Mouse (Mus musculus) forebrain, embryonic 11.5 days (tissue): ENCODE results near the gene Dapk1. TPM values are rescaled to one million over a fixed set of nuclear protein-coding genes. Genes with fewer than 3 reads are reported as not detected.

Source experiments
- ATAC-seq: fragments of 200-750 bp; cut with Nextera tagmentation; replicated peaks from 2 replicates; pipeline ENCODE4 v1.8.0; 2017; ENCODE audit warnings: moderate TSS enrichment; ENCODE audit not compliant: low FRiP score
- DNase-seq: peaks from one replicate; pipeline ENCODE4 v3.0.0-alpha.2; 2017; ENCODE audit warnings: low spot score
- H3K27ac ChIP-seq: fragments of 300-500 bp; sonication (generic); 2 replicates; pipeline ENCODE4 v1.5.1; 2014; ENCODE audit warnings: low read depth, low read length
- H3K27me3 ChIP-seq: fragments of 300-500 bp; sonication (generic); 2 replicates; pipeline ENCODE4 v1.6.1; 2014; ENCODE audit warnings: mild to moderate bottlenecking, low read length, mixed read lengths; ENCODE audit not compliant: control insufficient read depth, insufficient read depth
- H3K36me3 ChIP-seq: fragments of 300-500 bp; sonication (generic); 2 replicates; pipeline ENCODE4 v1.6.1; 2014; ENCODE audit warnings: mild to moderate bottlenecking, low read length, moderate library complexity, mixed read lengths; ENCODE audit not compliant: control insufficient read depth, insufficient read depth
- H3K4me1 ChIP-seq: fragments of 300-500 bp; sonication (generic); replicated peaks from 2 replicates; pipeline ENCODE4 v1.6.1; 2014; ENCODE audit warnings: low read length, mixed read lengths; ENCODE audit not compliant: control insufficient read depth, insufficient read depth
- H3K4me2 ChIP-seq: fragments of 300-500 bp; sonication (generic); 2 replicates; pipeline ENCODE4 v1.6.1; 2014; ENCODE audit warnings: low read depth, mild to moderate bottlenecking, low read length, moderate library complexity, mixed read lengths; ENCODE audit not compliant: severe bottlenecking
- H3K4me3 ChIP-seq: fragments of 300-500 bp; sonication (generic); 2 replicates; pipeline ENCODE4 v1.5.1; 2014; ENCODE audit warnings: low read depth, low read length
- H3K9ac ChIP-seq: fragments of 300-500 bp; sonication (generic); 2 replicates; pipeline ENCODE4 v1.6.1; 2014; ENCODE audit warnings: low read length
- H3K9me3 ChIP-seq: fragments of 300-500 bp; sonication (generic); 2 replicates; pipeline ENCODE4 v1.6.1; 2016; ENCODE audit warnings: low read length, mixed read lengths; ENCODE audit not compliant: control insufficient read depth
- WGBS: fragments of 180-500 bp; shearing (Covaris S2); extraction: QIAGEN DNeasy Blood & Tissue Kit; methylation state at CpG from one replicate; pipeline ENCODE4 v1.1.7; 2014; 5-methylcytosine and 5-hydroxymethylcytosine counted together
- polyA plus RNA-seq: library from polyadenylated mRNA; unstranded; fragments of >200 nt; fragmentation: Nextera tagmentation; extraction: Ambion mirVana; gene quantifications from 2 replicates; pipeline ENCODE4 v1.2.1, GENCODE M21; 2014

The Dapk1 gene
- polyA plus RNA-seq, 1 experiment from 2014 or later, result 25.3 TPM

- DNase-seq, result no peak
- H3K27ac ChIP-seq, result no peak overlapping the region
- H3K27me3 ChIP-seq, result no peaks in the 10 kb centered on the region
- no peak for ATAC-seq
- no peaks in the 10 kb centered on the region for H3K9me3 ChIP-seq
- H3K36me3 ChIP-seq, result no peaks in the 10 kb centered on the region; the same call in 1 of the 2 replicates
- WGBS, result 90% methylated on average over 12 of the region's 12 CpGs
- no peaks in the 10 kb centered on the region for H3K4me1 ChIP-seq
- no peak overlapping the region for H3K4me3 ChIP-seq
- H3K4me2 ChIP-seq, result no peak overlapping the region
- no peak overlapping the region for H3K9ac ChIP-seq
These were observed 143.6 kb downstream of the Dapk1 start for GRCm38 (mm10) chr13:60745358-60745757.

DNA sequence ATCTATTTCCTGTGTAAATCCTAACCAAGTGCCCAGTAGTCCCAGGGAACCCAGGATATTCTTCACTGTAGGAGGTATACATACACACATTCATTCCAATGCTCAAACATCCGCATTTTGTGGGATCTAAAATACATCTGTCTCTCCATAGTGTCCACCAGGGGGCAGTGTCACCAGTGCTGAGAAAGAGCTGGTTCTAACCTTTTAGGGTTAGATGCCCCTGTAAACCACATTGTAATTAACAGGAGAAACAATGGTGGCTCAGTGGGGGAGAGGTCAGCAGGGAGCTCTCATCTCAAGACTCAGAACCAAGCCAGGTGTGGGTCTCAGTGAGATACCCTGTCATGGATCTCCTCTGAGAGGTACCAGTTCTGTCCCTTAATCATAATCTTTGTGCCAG lies 144.5 kb downstream of the Dapk1 start:
- no peak overlapping the region for H3K4me2 ChIP-seq
- H3K9ac ChIP-seq, result no peak overlapping the region
- no peak overlapping the region for H3K27ac ChIP-seq
- H3K9me3 ChIP-seq, result no peaks in the 10 kb centered on the region
- peak; percentile 61 for DNase-seq
- no peaks in the 10 kb centered on the region for H3K4me1 ChIP-seq
- no peaks in the 10 kb centered on the region; the same call in 1 of the 2 replicates for H3K36me3 ChIP-seq
- H3K4me3 ChIP-seq, result no peak overlapping the region
- WGBS, result 46% methylated on average over 1 of the region's 1 CpGs
- no peaks in the 10 kb centered on the region for H3K27me3 ChIP-seq
- ATAC-seq, result no peak

- Histone ChIP-seq H3K9me3 (no peaks in the 10 kb centered on the region), H3K4me3 (no peak overlapping the region), H3K4me2 (no peak overlapping the region), H3K27me3 (no peaks in the 10 kb centered on the region), H3K4me1 (no peaks in the 10 kb centered on the region), H3K36me3 (peaks cover 3% of the 10 kb centered on the region; the same call in 1 of the 2 replicates), H3K27ac (no peak overlapping the region), H3K9ac (no peak overlapping the region)
- WGBS, result 96% methylated on average over 1 of the region's 1 CpGs
- ATAC-seq (no peak), DNase-seq (no peak)
These were observed 145.5 kb downstream of the Dapk1 start for GRCm38 (mm10) chr13:60747201-60747600.

- H3K27me3 ChIP-seq, result no peaks in the 10 kb centered on the region
- no peak for DNase-seq
- 89% methylated on average over 2 of the region's 2 CpGs for WGBS
- no peak for ATAC-seq
- H3K36me3 ChIP-seq, result peaks cover 8% of the 10 kb centered on the region; the same call in 1 of the 2 replicates
- H3K9me3 ChIP-seq, result no peaks in the 10 kb centered on the region
- no peak overlapping the region for H3K9ac ChIP-seq
- H3K27ac ChIP-seq, result no peak overlapping the region
- H3K4me3 ChIP-seq, result no peak overlapping the region
- no peak overlapping the region for H3K4me2 ChIP-seq
- no peaks in the 10 kb centered on the region for H3K4me1 ChIP-seq
These were observed 146.8 kb downstream of the Dapk1 start for GRCm38 (mm10) chr13:60748556-60748955.

- Histone ChIP-seq H3K4me2 (no peak overlapping the region), H3K27me3 (no peaks in the 10 kb centered on the region), H3K9me3 (no peaks in the 10 kb centered on the region), H3K9ac (no peak overlapping the region), H3K36me3 (peaks cover 11% of the 10 kb centered on the region), H3K4me1 (no peaks in the 10 kb centered on the region), H3K27ac (no peak overlapping the region), H3K4me3 (no peak overlapping the region)
- no peak for ATAC-seq
- no peak for DNase-seq
- WGBS, result 92% methylated on average over 7 of the region's 7 CpGs
These were observed 149.2 kb downstream of the Dapk1 start for GRCm38 (mm10) chr13:60750930-60751329.

DNA sequence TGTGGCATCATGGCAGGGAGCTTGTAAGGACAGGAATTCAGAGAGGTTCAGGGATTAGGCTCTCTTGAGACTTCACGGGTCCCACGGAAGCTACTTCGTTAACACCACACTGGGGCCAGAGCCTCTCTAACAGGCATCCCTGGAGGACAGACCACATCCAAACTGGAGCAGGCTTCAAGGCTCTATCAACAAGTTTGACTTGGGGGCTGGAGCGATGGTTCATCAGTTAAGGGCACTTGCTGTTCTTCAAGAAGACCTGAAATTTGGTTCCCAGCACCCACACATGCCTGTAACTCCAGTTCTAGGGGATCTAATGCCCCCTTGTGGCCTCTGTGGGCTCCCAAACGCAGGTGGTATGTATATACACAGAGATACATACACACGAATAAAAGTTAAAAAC lies 151.5 kb downstream of the Dapk1 start:
- no peaks in the 10 kb centered on the region for H3K27me3 ChIP-seq
- DNase-seq, result no peak
- WGBS, result 93% methylated on average over 6 of the region's 6 CpGs

DNA sequence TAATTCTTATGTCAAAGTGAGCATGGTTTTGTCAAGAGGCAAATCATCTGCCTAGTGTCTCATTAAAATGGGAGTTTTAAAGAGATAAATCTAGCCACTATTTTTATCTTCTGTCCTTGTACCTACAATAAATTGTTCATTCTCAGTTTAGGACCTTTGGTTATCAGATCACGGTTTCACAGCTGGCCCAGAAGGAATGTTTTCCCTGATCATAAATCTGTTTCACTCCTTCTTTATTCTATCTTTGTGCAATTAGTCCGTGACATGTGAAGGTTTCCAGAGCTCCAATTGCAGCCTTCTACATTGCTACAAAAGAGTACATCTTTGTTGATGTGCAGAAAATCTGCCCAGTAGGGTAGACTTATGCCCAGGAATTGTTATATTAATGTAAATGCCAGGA lies 153.5 kb downstream of the Dapk1 start:
- Histone ChIP-seq H3K27ac (no peak overlapping the region), H3K9ac (no peak overlapping the region), H3K27me3 (no peaks in the 10 kb centered on the region), H3K4me3 (no peak overlapping the region), H3K4me1 (no peaks in the 10 kb centered on the region), H3K4me2 (no peak overlapping the region), H3K36me3 (peaks cover 11% of the 10 kb centered on the region), H3K9me3 (no peaks in the 10 kb centered on the region)
- DNase-seq (no peak), ATAC-seq (no peak)
- WGBS, result 95% methylated on average over 2 of the region's 2 CpGs

More for the DNA sequence above, 151.5 kb downstream of the Dapk1 start:
- Histone ChIP-seq H3K9ac (no peak overlapping the region), H3K9me3 (no peaks in the 10 kb centered on the region), H3K4me2 (no peak overlapping the region), H3K4me3 (no peak overlapping the region), H3K36me3 (peaks cover 11% of the 10 kb centered on the region), H3K27ac (no peak overlapping the region), H3K4me1 (no peaks in the 10 kb centered on the region)
- no peak for ATAC-seq

- peak; percentile 44 for DNase-seq
- peaks cover 12% of the 10 kb centered on the region for H3K36me3 ChIP-seq
These were observed 155.5 kb downstream of the Dapk1 start for GRCm38 (mm10) chr13:60757292-60757691.

GRCm38 (mm10) chr13:60759136-60759535 lies 157.4 kb downstream of the Dapk1 start:
- no peak for ATAC-seq
- Histone ChIP-seq H3K4me2 (no peak overlapping the region), H3K36me3 (peaks cover 5% of the 10 kb centered on the region)

More at GRCm38 (mm10) chr13:60757292-60757691, 155.5 kb downstream of the Dapk1 start:
- Histone ChIP-seq H3K4me1 (no peaks in the 10 kb centered on the region), H3K27ac (no peak overlapping the region), H3K27me3 (no peaks in the 10 kb centered on the region), H3K4me2 (no peak overlapping the region), H3K9me3 (no peaks in the 10 kb centered on the region), H3K4me3 (no peak overlapping the region), H3K9ac (no peak overlapping the region)
- no peak for ATAC-seq
- 91% methylated on average over 13 of the region's 13 CpGs for WGBS

More at GRCm38 (mm10) chr13:60759136-60759535, 157.4 kb downstream of the Dapk1 start:
- Histone ChIP-seq H3K4me3 (no peak overlapping the region), H3K4me1 (no peaks in the 10 kb centered on the region), H3K9me3 (no peaks in the 10 kb centered on the region), H3K27me3 (no peaks in the 10 kb centered on the region), H3K9ac (no peak overlapping the region), H3K27ac (no peak overlapping the region)
- peak; percentile 70 for DNase-seq
- 41% methylated on average over 6 of the region's 6 CpGs for WGBS
